Mouse (Mus musculus): ENCODE results near the gene Fam186a.

- TF ChIP-seq GATA1 (IDR thresholded peaks at IDR 0.05; ENCODE audit: low read length) (no peak), TAL1 (IDR thresholded peaks at IDR 0.05; ENCODE audit: low read length) (no peak)
Measured at GRCm38 (mm10) chr15:99907514-99907913, 59.3 kb downstream of the Fam186a start.
